ENCODE assay signal across 8 mouse cellular contexts in genomic region chr5:36464709-36465661, GRCm38 (mm10). TPM values are rescaled to one million over a fixed set of nuclear protein-coding genes. Genes with fewer than 3 reads are reported as not detected.
DNase-seq lines count a peak whose midpoint lies in the region; ATAC-seq lines count a peak whose summit lies in the region.

Gene Grpel1 (plus strand): TSS chr5:36464998.

- intact Hi-C loops in left cerebral cortex, postnatal 14 days (cut with DNase I): loop anchor here (5.0 kb wide), 1 partner anchor 277 kb away; no protein-coding TSS in a partner anchor

- H3K4me1 ChIP-seq in intestine, embryonic 14.5 days (replicated peaks; ENCODE audit: control insufficient read depth, insufficient read depth, low read length): peaks cover 10% of the 10 kb centered on the region

- H3K9ac ChIP-seq in intestine, embryonic 14.5 days (ENCODE audit: low read length): peak within 1 kb of the TSS; percentile 74

- peaks cover 17% of the 10 kb centered on the region for H3K36me3 ChIP-seq in intestine, embryonic 14.5 days (ENCODE audit: control insufficient read depth, insufficient read depth, low read length)

- no peaks in the 10 kb centered on the region for H3K27me3 ChIP-seq in intestine, embryonic 14.5 days (replicated peaks; ENCODE audit: control insufficient read depth, insufficient read depth, low read length)

- peak within 1 kb of the TSS; percentile 94 for H3K4me3 ChIP-seq in intestine, embryonic 14.5 days (ENCODE audit: low read depth, low read length)

- WGBS in intestine, embryonic 14.5 days: under 1% methylated on average over 68 of the region's 68 CpGs

- no peaks in the 10 kb centered on the region for H3K9me3 ChIP-seq in intestine, embryonic 14.5 days (ENCODE audit: control insufficient read depth, low read length)

- peak within 1 kb of the TSS; percentile 23; the same call in 1 of the 2 replicates for H3K27ac ChIP-seq in intestine, embryonic 14.5 days (ENCODE audit: low read depth)

- H3K4me2 ChIP-seq in intestine, embryonic 14.5 days (ENCODE audit: low read length): peak within 1 kb of the TSS; percentile 91

- ATAC-seq in intestine, embryonic 14.5 days (replicated peaks; ENCODE audit: low FRiP score, low TSS enrichment, low read depth): peak; percentile 93

- peak; percentile 92 to 95 for DNase-seq in adrenal gland, adult 18-20 months (ENCODE audit: low spot score in 2 of 2)
- peak; percentile 99 for DNase-seq in embryo, embryonic 11 days
- DNase-seq in gastrocnemius, postnatal 25 days: peak; percentile 98
- DNase-seq in intestine, embryonic 14.5 days (ENCODE audit: low spot score): peak; percentile 97
- peak; percentile 98 to 100 for DNase-seq in left cerebral cortex, postnatal 14 days (ENCODE audit: low spot score in 2 of 2)
- DNase-seq in mesoderm, embryonic 11.5 days (ENCODE audit: low read depth, low spot score): peak; percentile 100
- DNase-seq in right cerebral cortex, postnatal 36 days (ENCODE audit: low spot score in 2 of 2): peak; percentile 96 to 99
- DNase-seq in yolk sac, embryonic 10.5 days (ENCODE audit: low spot score): peak; percentile 100

RNA-seq across cellular contexts. Expression of gene Grpel1, which starts in this region (rescaled TPM):
- 10 to 100 TPM; 76.2 to 79.3 TPM for total RNA-seq in adrenal gland, adult 18-20 months (2021)
- total RNA-seq in gastrocnemius, postnatal 25 days (2021): 10 to 100 TPM; 31.7 to 33.2 TPM
- polyA plus RNA-seq in intestine, embryonic 14.5 days (2014; fragmentation: Nextera tagmentation; extraction: Ambion mirVana): 66.5 and 68.0 TPM in 2 replicates
- total RNA-seq in left cerebral cortex, postnatal 14 days (2021): 10 to 100 TPM; 20.4 to 20.8 TPM

Comparison
In these comparisons a context has a peak if more than half of its experiments do, and no peak if none do; other contexts are left out.
1. Peak in every context shown above with its lines: DNase-seq, ATAC-seq, H3K4me3 ChIP-seq and H3K27ac ChIP-seq.